Mouse (Mus musculus) liver, embryonic 13.5 days (tissue): ENCODE results near the gene Btbd8. TPM values are rescaled to one million over a fixed set of nuclear protein-coding genes. Genes with fewer than 3 reads are reported as not detected.

Experiments used
- ATAC-seq: fragments of 200-750 bp; cut with Nextera tagmentation; 2 replicates; pipeline ENCODE4 v1.8.0; 2017; ENCODE audit warnings: low read depth, mild to moderate bottlenecking, moderate number of reproducible peaks, moderate library complexity
- DNase-seq: peaks from one replicate; pipeline ENCODE4 v3.0.0; 2022
- H3K27ac ChIP-seq: fragments of 300-500 bp; sonication (generic); 2 replicates; pipeline ENCODE4 v1.5.1; 2015; ENCODE audit warnings: moderate library complexity, mild to moderate bottlenecking, inconsistent platforms
- H3K27me3 ChIP-seq: fragments of 300-500 bp; sonication (generic); 2 replicates; pipeline ENCODE4 v1.6.1; 2015; ENCODE audit warnings: mild to moderate bottlenecking, inconsistent platforms
- H3K36me3 ChIP-seq: fragments of 300-500 bp; sonication (generic); 2 replicates; pipeline ENCODE4 v1.6.1; 2015; ENCODE audit warnings: mild to moderate bottlenecking, inconsistent platforms
- H3K4me1 ChIP-seq: fragments of 300-500 bp; sonication (generic); replicated peaks from 2 replicates; pipeline ENCODE4 v1.6.1; 2015; ENCODE audit warnings: inconsistent platforms
- H3K4me2 ChIP-seq: fragments of 300-500 bp; sonication (generic); 2 replicates; pipeline ENCODE4 v1.6.1; 2015; ENCODE audit warnings: inconsistent platforms, mild to moderate bottlenecking, moderate library complexity
- H3K4me3 ChIP-seq: fragments of 300-500 bp; sonication (generic); replicated peaks from 2 replicates; pipeline ENCODE4 v1.5.1; 2015; ENCODE audit warnings: mild to moderate bottlenecking, inconsistent platforms
- H3K9ac ChIP-seq: fragments of 300-500 bp; sonication (generic); 2 replicates; pipeline ENCODE4 v1.6.1; 2015; ENCODE audit warnings: mild to moderate bottlenecking, inconsistent platforms
- H3K9me3 ChIP-seq: fragments of 300-500 bp; sonication (generic); replicated peaks from 2 replicates; pipeline ENCODE4 v1.6.1; 2016; ENCODE audit warnings: inconsistent platforms
- WGBS: fragments of 180-500 bp; shearing (Covaris S2); methylation state at CpG from one replicate; pipeline ENCODE4 v1.1.7; 2015; ENCODE audit not compliant: insufficient replicate concordance; 5-methylcytosine and 5-hydroxymethylcytosine counted together
- polyA plus RNA-seq: library from polyadenylated mRNA; unstranded; fragments of >200 nt; fragmentation: Nextera tagmentation; extraction: Ambion mirVana; gene quantifications from 2 replicates; pipeline ENCODE4 v1.2.1, GENCODE M21; 2015

Gene Btbd8
- 1.1 and 1.5 TPM in 2 replicates for polyA plus RNA-seq

- WGBS, result under 1% methylated on average over 51 of the region's 51 CpGs
- Histone ChIP-seq H3K9ac (peak within 1 kb of the TSS; percentile 94), H3K4me2 (peak within 1 kb of the TSS; percentile 81), H3K9me3 (no peaks in the 10 kb centered on the region), H3K4me1 (peaks cover 41% of the 10 kb centered on the region), H3K4me3 (peak within 1 kb of the TSS; percentile 85), H3K27ac (peak within 1 kb of the TSS; percentile 91), H3K27me3 (0 out of 2 replicates have a peak, but pooled peaks cover 10% of the 10 kb centered on the region), H3K36me3 (no peaks in the 10 kb centered on the region)
- DNase-seq (peak; percentile 90), ATAC-seq (peak; percentile 97)
These were observed at the start of gene Btbd8 for GRCm38 (mm10) chr5:107437464-107438281. TSS of gene Btbd8 (plus strand) at chr5:107437997.

DNA sequence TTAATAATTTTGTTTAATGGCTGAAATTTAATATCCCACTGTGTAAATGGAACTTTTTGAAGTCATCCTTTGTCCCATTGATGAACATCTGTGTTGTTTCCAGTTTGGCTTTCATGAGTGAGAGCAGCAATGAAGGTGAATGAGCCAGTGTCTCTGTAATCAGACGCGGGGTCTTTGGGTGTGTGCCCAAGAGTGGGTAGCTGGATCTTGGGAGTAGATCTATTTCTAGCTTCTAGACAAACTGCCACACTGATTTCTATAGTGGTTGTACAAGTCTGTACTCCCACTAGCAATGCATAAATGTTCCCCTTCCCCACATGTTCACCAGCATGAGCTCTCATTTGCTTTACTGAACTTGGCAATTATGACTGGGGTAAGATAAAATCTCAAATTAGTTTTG is 48.4 kb upstream of the Btbd8 start:
- H3K4me2 ChIP-seq, result no peak overlapping the region
- no peaks in the 10 kb centered on the region for H3K9me3 ChIP-seq
- no peak overlapping the region for H3K4me3 ChIP-seq
- ATAC-seq (no peak), DNase-seq (no peak)
- no peaks in the 10 kb centered on the region for H3K36me3 ChIP-seq
- no peaks in the 10 kb centered on the region for H3K27me3 ChIP-seq
- no peak overlapping the region for H3K9ac ChIP-seq
- H3K4me1 ChIP-seq, result no peaks in the 10 kb centered on the region
- WGBS, result 90% methylated on average over 2 of the region's 2 CpGs
- H3K27ac ChIP-seq, result no peak overlapping the region

GRCm38 (mm10) chr5:107394437-107394836 is 43.4 kb upstream of the Btbd8 start:
- no peak overlapping the region for H3K27ac ChIP-seq
- H3K9ac ChIP-seq, result no peak overlapping the region
- no peaks in the 10 kb centered on the region for H3K27me3 ChIP-seq
- DNase-seq (no peak), ATAC-seq (no peak)
- no peaks in the 10 kb centered on the region for H3K4me1 ChIP-seq
- H3K9me3 ChIP-seq, result no peaks in the 10 kb centered on the region
- H3K4me3 ChIP-seq, result no peak overlapping the region
- no peaks in the 10 kb centered on the region for H3K36me3 ChIP-seq
- H3K4me2 ChIP-seq, result no peak overlapping the region
- 26% methylated on average over 2 of the region's 2 CpGs for WGBS

GRCm38 (mm10) chr5:107402436-107402835 is 35.4 kb upstream of the Btbd8 start, which contains the start of gene Ephx4:
TSS of gene Ephx4 (plus strand) at chr5:107402736.
- H3K27ac ChIP-seq, result no peak within 1 kb of the TSS
- peak within 1 kb of the TSS; percentile 26; the same call in 1 of the 2 replicates for H3K9ac ChIP-seq
- H3K9me3 ChIP-seq, result no peaks in the 10 kb centered on the region
- peaks cover 8% of the 10 kb centered on the region; the same call in 1 of the 2 replicates for H3K4me1 ChIP-seq
- ATAC-seq (no peak), DNase-seq (no peak)
- WGBS, result 23% methylated on average over 5 of the region's 5 CpGs
- peaks cover 51% of the 10 kb centered on the region for H3K27me3 ChIP-seq
- H3K4me3 ChIP-seq, result peak within 1 kb of the TSS; percentile 57
- H3K36me3 ChIP-seq, result no peaks in the 10 kb centered on the region
- H3K4me2 ChIP-seq, result peak within 1 kb of the TSS; percentile 74

DNA sequence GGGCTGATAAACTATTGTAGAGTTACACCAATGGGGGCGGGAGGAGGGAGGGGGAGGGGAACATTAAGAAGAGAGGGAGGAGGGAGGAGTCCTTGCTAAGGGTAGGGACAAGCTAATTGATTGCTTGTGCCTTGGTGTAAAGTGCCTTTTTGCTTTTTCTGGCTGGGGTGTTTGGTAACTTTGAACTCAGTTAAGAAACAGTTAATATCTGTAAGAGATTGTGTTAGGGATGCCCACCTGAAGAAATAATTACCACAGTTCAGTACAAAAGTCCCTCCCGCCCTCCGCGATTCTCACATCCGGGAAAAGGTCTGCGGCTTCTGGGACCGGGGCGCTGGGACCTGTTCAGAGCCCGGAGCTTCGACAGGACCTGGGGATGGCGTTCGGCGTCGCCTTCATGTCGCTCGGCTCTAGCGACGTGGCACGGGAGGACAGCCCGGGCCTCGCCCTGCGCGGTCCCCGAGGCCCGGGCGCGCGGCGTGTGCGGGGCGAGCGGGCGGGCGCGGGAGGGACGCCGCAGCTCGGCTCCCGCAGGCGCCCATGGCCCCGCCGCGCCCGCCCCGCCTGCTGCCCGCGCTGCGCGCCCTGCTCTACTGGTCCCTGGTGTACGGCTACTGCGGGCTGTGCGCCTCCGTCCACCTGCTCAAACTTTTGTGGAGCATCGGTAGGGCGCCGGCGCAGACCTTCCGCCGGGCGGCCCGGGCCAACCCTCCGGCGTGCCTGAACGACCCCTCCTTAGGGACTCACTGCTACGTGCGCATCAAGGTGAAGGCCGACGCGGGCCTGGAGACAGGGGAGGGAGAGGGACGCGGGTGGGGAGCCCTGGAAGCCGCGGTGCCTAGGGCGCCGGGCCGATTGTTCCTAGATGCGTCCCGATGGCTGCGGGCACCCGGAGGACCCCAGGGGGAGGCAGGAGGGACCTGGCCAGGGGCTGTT is 34.5 kb upstream of the Btbd8 start:
- H3K4me1 ChIP-seq, result peaks cover 8% of the 10 kb centered on the region; the same call in 1 of the 2 replicates
- H3K4me3 ChIP-seq, result peak overlapping the region; percentile 57
- no peaks in the 10 kb centered on the region for H3K9me3 ChIP-seq
- peaks cover 51% of the 10 kb centered on the region for H3K27me3 ChIP-seq
- H3K36me3 ChIP-seq, result no peaks in the 10 kb centered on the region
- peak overlapping the region; percentile 26; the same call in 1 of the 2 replicates for H3K9ac ChIP-seq
- no peak for DNase-seq
- WGBS, result 1% methylated on average over 76 of the region's 80 CpGs
- H3K4me2 ChIP-seq, result peak overlapping the region; percentile 74
- no peak overlapping the region for H3K27ac ChIP-seq
- ATAC-seq, result peak; percentile 29; the same call in 1 of the 2 replicates

GRCm38 (mm10) chr5:107403947-107404684 is 33.7 kb upstream of the Btbd8 start:
- Histone ChIP-seq H3K36me3 (no peaks in the 10 kb centered on the region), H3K4me2 (peak overlapping the region; percentile 74), H3K9ac (0 out of 2 replicates have a peak overlapping the region, but pooled peaks have one; percentile 26), H3K27ac (no peak overlapping the region), H3K27me3 (peaks cover 51% of the 10 kb centered on the region), H3K4me3 (peak overlapping the region; percentile 57), H3K4me1 (peaks cover 8% of the 10 kb centered on the region; the same call in 1 of the 2 replicates), H3K9me3 (no peaks in the 10 kb centered on the region)
- DNase-seq (no peak), ATAC-seq (no peak)
- WGBS, result 28% methylated on average over 12 of the region's 12 CpGs

DNA sequence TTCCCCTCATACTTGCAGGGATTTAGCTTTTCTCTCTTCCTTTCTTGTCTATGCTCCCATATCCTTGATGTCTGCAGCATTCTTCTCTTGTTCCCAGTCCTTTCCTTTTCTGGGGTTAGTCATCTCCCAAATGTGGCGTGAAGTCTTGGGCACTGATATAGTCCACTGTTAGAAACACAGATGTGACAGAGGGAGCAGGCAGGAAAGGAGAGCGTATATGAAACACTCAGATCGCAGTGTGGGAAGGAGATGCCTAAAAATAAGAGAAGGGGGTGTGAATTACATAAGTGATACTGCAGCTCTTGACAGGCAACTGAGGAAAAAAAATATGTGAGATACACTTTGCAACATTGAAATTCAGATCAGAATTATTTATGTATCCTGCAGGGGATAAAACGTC is 32.4 kb upstream of the Btbd8 start:
- Histone ChIP-seq H3K4me3 (no peak overlapping the region), H3K9ac (no peak overlapping the region), H3K27me3 (peaks cover 51% of the 10 kb centered on the region), H3K27ac (no peak overlapping the region), H3K4me2 (no peak overlapping the region), H3K36me3 (no peaks in the 10 kb centered on the region), H3K9me3 (no peaks in the 10 kb centered on the region), H3K4me1 (peaks cover 8% of the 10 kb centered on the region; the same call in 1 of the 2 replicates)
- DNase-seq (no peak), ATAC-seq (no peak)
- WGBS, result 71% methylated on average over 4 of the region's 4 CpGs

- Histone ChIP-seq H3K27ac (no peak overlapping the region), H3K4me1 (no peaks in the 10 kb centered on the region), H3K4me2 (no peak overlapping the region), H3K4me3 (no peak overlapping the region), H3K36me3 (no peaks in the 10 kb centered on the region), H3K9ac (no peak overlapping the region), H3K9me3 (no peaks in the 10 kb centered on the region), H3K27me3 (peaks cover 8% of the 10 kb centered on the region)
- ATAC-seq, result no peak
- no peak for DNase-seq
- WGBS, result 84% methylated on average over 1 of the region's 1 CpGs
These were observed 27.5 kb upstream of the Btbd8 start for GRCm38 (mm10) chr5:107410305-107410704.

- H3K4me3 ChIP-seq, result no peak overlapping the region
- H3K36me3 ChIP-seq, result no peaks in the 10 kb centered on the region
- no peak for DNase-seq
- H3K27me3 ChIP-seq, result peaks cover 4% of the 10 kb centered on the region
- H3K4me1 ChIP-seq, result no peaks in the 10 kb centered on the region
- H3K27ac ChIP-seq, result no peak overlapping the region
- no peaks in the 10 kb centered on the region for H3K9me3 ChIP-seq
- no peak overlapping the region for H3K4me2 ChIP-seq
- ATAC-seq, result no peak
- no peak overlapping the region for H3K9ac ChIP-seq
- WGBS, result 55% methylated on average over 4 of the region's 4 CpGs
These were observed 26.5 kb upstream of the Btbd8 start for GRCm38 (mm10) chr5:107411326-107411725.

DNA sequence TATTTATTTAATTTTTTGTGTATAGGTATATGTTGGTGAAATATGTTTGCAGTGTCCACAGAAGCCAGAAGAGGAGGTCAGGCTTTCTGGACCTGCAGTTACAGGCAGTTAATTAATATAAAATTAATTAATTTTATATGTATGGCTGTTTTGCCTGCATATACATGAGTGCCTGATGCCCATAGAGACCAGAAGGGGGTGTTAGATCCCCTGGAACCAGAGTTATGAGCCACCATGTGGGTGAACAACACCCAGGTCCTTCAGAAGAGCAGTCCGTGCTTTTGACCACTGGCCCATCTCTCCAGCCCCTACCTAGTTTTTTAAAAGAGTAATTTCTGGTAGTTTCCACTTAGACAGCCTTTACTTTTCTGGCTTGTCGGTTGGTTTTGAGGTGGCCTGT is 25.5 kb upstream of the Btbd8 start:
- H3K27me3 ChIP-seq, result peaks cover 2% of the 10 kb centered on the region; the same call in 1 of the 2 replicates
- H3K9me3 ChIP-seq, result no peaks in the 10 kb centered on the region
- no peaks in the 10 kb centered on the region for H3K4me1 ChIP-seq
- WGBS, result 53% methylated on average over 2 of the region's 2 CpGs
- DNase-seq (no peak), ATAC-seq (no peak)
- no peak overlapping the region for H3K9ac ChIP-seq
- H3K4me2 ChIP-seq, result no peak overlapping the region
- no peaks in the 10 kb centered on the region for H3K36me3 ChIP-seq
- H3K27ac ChIP-seq, result no peak overlapping the region
- no peak overlapping the region for H3K4me3 ChIP-seq
